Mouse (Mus musculus): ENCODE data around the gene Foxi1. TPM values are rescaled to one million over a fixed set of nuclear protein-coding genes. Genes with fewer than 3 reads are reported as not detected.

Gene Foxi1
- polyA plus RNA-seq, 1 experiment: not detected

GRCm38 (mm10) chr11:34171221-34171620 lies 36.7 kb downstream of the Foxi1 start:
- Histone ChIP-seq H3K27me3 (ENCODE audit: control insufficient read depth, insufficient read depth, low read length, poor library complexity, severe bottlenecking) (no peaks in the 10 kb centered on the region), H3K4me1 (ENCODE audit: control insufficient read depth, insufficient read depth, low read length) (no peaks in the 10 kb centered on the region), H3K36me3 (ENCODE audit: control insufficient read depth, insufficient read depth, low read length, poor library complexity, severe bottlenecking) (no peaks in the 10 kb centered on the region), H3K9ac (ENCODE audit: low read depth, poor library complexity, severe bottlenecking) (no peak overlapping the region), H3K27ac (ENCODE audit: insufficient read depth, low read length) (no peak overlapping the region), H3K9me3 (replicated peaks; ENCODE audit: control insufficient read depth, insufficient read depth, low read length, poor library complexity, severe bottlenecking) (no peaks in the 10 kb centered on the region), H3K4me3 (ENCODE audit: low read depth, low read length) (no peak overlapping the region)
- TF ChIP-seq EP300 (IDR thresholded peaks at IDR 0.05; ENCODE audit: insufficient read depth, low read depth, low read length): no peak

- H3K27ac ChIP-seq (ENCODE audit: insufficient read depth, low read length): no peak overlapping the region
- TF ChIP-seq CTCF (IDR thresholded peaks at IDR 0.05; ENCODE audit: low read depth, low read length) (no peak), POLR2A (IDR thresholded peaks at IDR 0.05; ENCODE audit: insufficient read depth, low read length) (no peak), EP300 (IDR thresholded peaks at IDR 0.05; ENCODE audit: insufficient read depth, low read depth, low read length) (no peak)
Measured at GRCm38 (mm10) chr11:34169464-34169894, 38.4 kb downstream of the Foxi1 start.

GRCm38 (mm10) chr11:34166392-34166791 lies 41.5 kb downstream of the Foxi1 start:
- Histone ChIP-seq H3K9ac (ENCODE audit: low read depth, poor library complexity, severe bottlenecking) (no peak overlapping the region), H3K27ac (ENCODE audit: insufficient read depth, low read length) (no peak overlapping the region), H3K9me3 (replicated peaks; ENCODE audit: control insufficient read depth, insufficient read depth, low read length, poor library complexity, severe bottlenecking) (no peaks in the 10 kb centered on the region; the same call in 1 of the 2 replicates), H3K27me3 (ENCODE audit: control insufficient read depth, insufficient read depth, low read length, poor library complexity, severe bottlenecking) (no peaks in the 10 kb centered on the region), H3K4me1 (ENCODE audit: control insufficient read depth, insufficient read depth, low read length) (no peaks in the 10 kb centered on the region), H3K36me3 (ENCODE audit: control insufficient read depth, insufficient read depth, low read length, poor library complexity, severe bottlenecking) (no peaks in the 10 kb centered on the region), H3K4me3 (ENCODE audit: low read depth, low read length) (no peak overlapping the region)
- TF ChIP-seq CTCF (IDR thresholded peaks at IDR 0.05; ENCODE audit: low read depth, low read length): no peak
- TF ChIP-seq EP300 (IDR thresholded peaks at IDR 0.05; ENCODE audit: insufficient read depth, low read depth, low read length): no peak
- TF ChIP-seq POLR2A (IDR thresholded peaks at IDR 0.05; ENCODE audit: insufficient read depth, low read length): no peak

More at GRCm38 (mm10) chr11:34169464-34169894, 38.4 kb downstream of the Foxi1 start:
- Histone ChIP-seq H3K9me3 (replicated peaks; ENCODE audit: control insufficient read depth, insufficient read depth, low read length, poor library complexity, severe bottlenecking) (no peaks in the 10 kb centered on the region), H3K36me3 (ENCODE audit: control insufficient read depth, insufficient read depth, low read length, poor library complexity, severe bottlenecking) (no peaks in the 10 kb centered on the region), H3K4me3 (ENCODE audit: low read depth, low read length) (no peak overlapping the region), H3K4me1 (ENCODE audit: control insufficient read depth, insufficient read depth, low read length) (no peaks in the 10 kb centered on the region), H3K9ac (ENCODE audit: low read depth, poor library complexity, severe bottlenecking) (no peak overlapping the region), H3K27me3 (ENCODE audit: control insufficient read depth, insufficient read depth, low read length, poor library complexity, severe bottlenecking) (no peaks in the 10 kb centered on the region)

GRCm38 (mm10) chr11:34165278-34165677 lies 42.6 kb downstream of the Foxi1 start:
- no peak for TF ChIP-seq POLR2A (IDR thresholded peaks at IDR 0.05; ENCODE audit: insufficient read depth, low read length)
- no peak for TF ChIP-seq CTCF (IDR thresholded peaks at IDR 0.05; ENCODE audit: low read depth, low read length)
- Histone ChIP-seq H3K9me3 (replicated peaks; ENCODE audit: control insufficient read depth, insufficient read depth, low read length, poor library complexity, severe bottlenecking) (no peaks in the 10 kb centered on the region; the same call in none of the 2 replicates), H3K4me1 (ENCODE audit: control insufficient read depth, insufficient read depth, low read length) (no peaks in the 10 kb centered on the region), H3K27me3 (ENCODE audit: control insufficient read depth, insufficient read depth, low read length, poor library complexity, severe bottlenecking) (no peaks in the 10 kb centered on the region), H3K4me3 (ENCODE audit: low read depth, low read length) (no peak overlapping the region), H3K9ac (ENCODE audit: low read depth, poor library complexity, severe bottlenecking) (no peak overlapping the region), H3K27ac (ENCODE audit: insufficient read depth, low read length) (no peak overlapping the region), H3K36me3 (ENCODE audit: control insufficient read depth, insufficient read depth, low read length, poor library complexity, severe bottlenecking) (no peaks in the 10 kb centered on the region)

- H3K27ac ChIP-seq (ENCODE audit: insufficient read depth, low read length): no peak overlapping the region
- no peaks in the 10 kb centered on the region; the same call in none of the 2 replicates for H3K9me3 ChIP-seq (replicated peaks; ENCODE audit: control insufficient read depth, insufficient read depth, low read length, poor library complexity, severe bottlenecking)
- H3K4me1 ChIP-seq (ENCODE audit: control insufficient read depth, insufficient read depth, low read length): no peaks in the 10 kb centered on the region
- H3K9ac ChIP-seq (ENCODE audit: low read depth, poor library complexity, severe bottlenecking): no peak overlapping the region
- H3K4me3 ChIP-seq (ENCODE audit: low read depth, low read length): no peak overlapping the region
- no peaks in the 10 kb centered on the region for H3K27me3 ChIP-seq (ENCODE audit: control insufficient read depth, insufficient read depth, low read length, poor library complexity, severe bottlenecking)
- H3K36me3 ChIP-seq (ENCODE audit: control insufficient read depth, insufficient read depth, low read length, poor library complexity, severe bottlenecking): no peaks in the 10 kb centered on the region
- TF ChIP-seq CTCF (IDR thresholded peaks at IDR 0.05; ENCODE audit: low read depth, low read length): no peak
- no peak for TF ChIP-seq EP300 (IDR thresholded peaks at IDR 0.05; ENCODE audit: insufficient read depth, low read depth, low read length)
- TF ChIP-seq POLR2A (IDR thresholded peaks at IDR 0.05; ENCODE audit: insufficient read depth, low read length): no peak
Measured at GRCm38 (mm10) chr11:34158916-34159315, 49.0 kb downstream of the Foxi1 start.

GRCm38 (mm10) chr11:34155235-34155634 lies 52.7 kb downstream of the Foxi1 start:
- H3K9me3 ChIP-seq (replicated peaks; ENCODE audit: control insufficient read depth, insufficient read depth, low read length, poor library complexity, severe bottlenecking): no peaks in the 10 kb centered on the region
- H3K4me1 ChIP-seq (ENCODE audit: control insufficient read depth, insufficient read depth, low read length): no peaks in the 10 kb centered on the region
- H3K27ac ChIP-seq (ENCODE audit: insufficient read depth, low read length): no peak overlapping the region
- no peaks in the 10 kb centered on the region for H3K27me3 ChIP-seq (ENCODE audit: control insufficient read depth, insufficient read depth, low read length, poor library complexity, severe bottlenecking)
- H3K36me3 ChIP-seq (ENCODE audit: control insufficient read depth, insufficient read depth, low read length, poor library complexity, severe bottlenecking): no peaks in the 10 kb centered on the region
- TF ChIP-seq POLR2A (IDR thresholded peaks at IDR 0.05; ENCODE audit: insufficient read depth, low read length) (no peak), CTCF (IDR thresholded peaks at IDR 0.05; ENCODE audit: low read depth, low read length) (no peak), EP300 (IDR thresholded peaks at IDR 0.05; ENCODE audit: insufficient read depth, low read depth, low read length) (no peak)
- no peak overlapping the region for H3K4me3 ChIP-seq (ENCODE audit: low read depth, low read length)
- H3K9ac ChIP-seq (ENCODE audit: low read depth, poor library complexity, severe bottlenecking): no peak overlapping the region

Other genes starting within 250 kb of the Foxi1 start
- gene Kcnmb1, start 245.1 kb downstream of the Foxi1 start, polyA plus RNA-seq (2011; ENCODE audit: insufficient read depth, insufficient read length, low read depth, missing spikeins): not detected in 2 replicates
- not detected in 2 replicates for gene Kcnip1, start 214.9 kb downstream of the Foxi1 start, polyA plus RNA-seq (2011; ENCODE audit: insufficient read depth, insufficient read length, low read depth, missing spikeins)
- not detected in 2 replicates for gene Lcp2, start 161.2 kb downstream of the Foxi1 start, polyA plus RNA-seq (2011; ENCODE audit: insufficient read depth, insufficient read length, low read depth, missing spikeins)
- not detected in 2 replicates for gene 4930469K13Rik, start 109.5 kb downstream of the Foxi1 start, polyA plus RNA-seq (2011; ENCODE audit: insufficient read depth, insufficient read length, low read depth, missing spikeins)
- not detected in 2 replicates for gene Fam196b, start 106.7 kb upstream of the Foxi1 start, polyA plus RNA-seq (2011; ENCODE audit: insufficient read depth, insufficient read length, low read depth, missing spikeins)

All from ES-Bruce4 (cell line).